Mouse (Mus musculus) olfactory bulb, adult 2 months (tissue): ENCODE results near the gene Slc25a11. TPM values are rescaled to one million over a fixed set of nuclear protein-coding genes. Genes with fewer than 3 reads are reported as not detected.

ENCODE experiments used
- H3K27ac ChIP-seq: fragments of 200-500 bp; 2 replicates; pipeline ENCODE4 v1.5.1; 2012; ENCODE audit warnings: low read depth, low read length; ENCODE audit not compliant: insufficient read depth
- H3K4me1 ChIP-seq: fragments of 200-500 bp; 2 replicates; pipeline ENCODE4 v1.6.1; 2012; ENCODE audit warnings: low read length; ENCODE audit not compliant: control insufficient read depth, insufficient read depth
- H3K4me3 ChIP-seq: fragments of 200-500 bp; 2 replicates; pipeline ENCODE4 v1.5.1; 2012; ENCODE audit warnings: mild to moderate bottlenecking, low read depth, low read length, moderate library complexity; ENCODE audit not compliant: insufficient read depth
- CTCF ChIP-seq: fragments of 200-500 bp; IDR thresholded peaks from 2 replicates; pipeline ENCODE4 v1.5.1; 2012; ENCODE audit warnings: low read depth, mild to moderate bottlenecking, low read length, moderate library complexity; ENCODE audit not compliant: insufficient read depth
- POLR2A ChIP-seq: fragments of 200-500 bp; IDR thresholded peaks from 2 replicates; pipeline ENCODE4 v1.6.1; 2012; ENCODE audit warnings: mild to moderate bottlenecking, low read depth, low read length, moderate library complexity; ENCODE audit not compliant: insufficient read depth
- WGBS: fragments of 180-500 bp; shearing (Covaris S2); methylation state at CpG from one replicate; pipeline ENCODE4 v1.1.7; 2018; 5-methylcytosine and 5-hydroxymethylcytosine counted together
- polyA plus RNA-seq: library from polyadenylated mRNA; stranded (reverse); fragments of >200 nt; gene quantifications from 2 replicates; pipeline ENCODE4 v1.2.4, GENCODE M21; 2012; ENCODE audit warnings: low replicate concordance; ENCODE audit not compliant: missing spikeins, insufficient read depth, insufficient read length

The Slc25a11 gene
- polyA plus RNA-seq, 1 experiment = not detected

GRCm38 (mm10) chr11:70653345-70654197, 6.3 kb upstream of the Slc25a11 start:
- peak overlapping the region; percentile 80 for H3K27ac ChIP-seq
- peaks cover 24% of the 10 kb centered on the region for H3K4me1 ChIP-seq
- WGBS = under 1% methylated on average over 63 of the region's 63 CpGs
- TF ChIP-seq POLR2A = no peak
- no peak for TF ChIP-seq CTCF
- H3K4me3 ChIP-seq = peak overlapping the region; percentile 78

- H3K4me1 ChIP-seq = peaks cover 24% of the 10 kb centered on the region
- WGBS = 48% methylated on average over 6 of the region's 6 CpGs
- TF ChIP-seq CTCF (no peak), POLR2A (no peak)
- no peak overlapping the region for H3K27ac ChIP-seq
- peak overlapping the region; percentile 78 for H3K4me3 ChIP-seq
Measured at GRCm38 (mm10) chr11:70652884-70653344, 5.6 kb upstream of the Slc25a11 start.

GRCm38 (mm10) chr11:70652029-70652883, 5.0 kb upstream of the Slc25a11 start:
- H3K4me3 ChIP-seq = no peak overlapping the region

GRCm38 (mm10) chr11:70651391-70651790, 4.1 kb upstream of the Slc25a11 start:
- Histone ChIP-seq H3K4me1 (peaks cover 21% of the 10 kb centered on the region), H3K27ac (no peak overlapping the region), H3K4me3 (no peak overlapping the region)
- TF ChIP-seq CTCF (no peak), POLR2A (no peak)
- 20% methylated on average over 2 of the region's 2 CpGs for WGBS

More at GRCm38 (mm10) chr11:70652029-70652883, 5.0 kb upstream of the Slc25a11 start:
- H3K4me1 ChIP-seq = peaks cover 24% of the 10 kb centered on the region
- 50% methylated on average over 12 of the region's 12 CpGs for WGBS
- TF ChIP-seq POLR2A (no peak), CTCF (no peak)
- H3K27ac ChIP-seq = no peak overlapping the region

- Histone ChIP-seq H3K27ac (no peak overlapping the region), H3K4me1 (peaks cover 19% of the 10 kb centered on the region), H3K4me3 (no peak overlapping the region)
- TF ChIP-seq CTCF = no peak
- no peak for TF ChIP-seq POLR2A
- WGBS = 73% methylated on average over 12 of the region's 12 CpGs
Measured at GRCm38 (mm10) chr11:70650322-70651175, 3.3 kb upstream of the Slc25a11 start.

- Histone ChIP-seq H3K27ac (no peak overlapping the region), H3K4me3 (no peak overlapping the region), H3K4me1 (peaks cover 22% of the 10 kb centered on the region)
- TF ChIP-seq CTCF (no peak), POLR2A (no peak)
- 78% methylated on average over 8 of the region's 8 CpGs for WGBS
Measured at GRCm38 (mm10) chr11:70649185-70649734, 2.0 kb upstream of the Slc25a11 start.

GRCm38 (mm10) chr11:70648512-70648911, 1.2 kb upstream of the Slc25a11 start:
- no peak overlapping the region for H3K27ac ChIP-seq
- no peak overlapping the region for H3K4me3 ChIP-seq
- no peak for TF ChIP-seq POLR2A
- no peak for TF ChIP-seq CTCF
- H3K4me1 ChIP-seq = peaks cover 22% of the 10 kb centered on the region
- WGBS = 82% methylated on average over 4 of the region's 4 CpGs
